Mouse (Mus musculus) monocyte, adult 5-6 weeks (primary cell): ENCODE results near the gene Abhd15. TPM values are rescaled to one million over a fixed set of nuclear protein-coding genes. Genes with fewer than 3 reads are reported as not detected.
"Not testable (repeated sequence)": the region's sequence is repeated elsewhere in the genome, so short reads cannot be mapped to it uniquely, and the experiment has no call there.

Experiments used
- ATAC-seq: fragments of 153-309, 156-312 bp; replicated peaks from 2 replicates; pipeline ENCODE4 v1.8.0; 2017; ENCODE audit warnings: mild to moderate bottlenecking; ENCODE audit not compliant: low TSS enrichment, insufficient number of reproducible peaks, severe bottlenecking, poor library complexity, low FRiP score
- total RNA-seq: library from RNA; stranded (forward); fragments of 200-1000, 200-491, 200-594 nt; gene quantifications from 3 replicates; pipeline ENCODE4 v1.2.3, GENCODE M21; 2017

Abhd15 gene
- total RNA-seq, 1 experiment from 2014 or later = 7.7 TPM

GRCm38 (mm10) chr11:77506941-77507340, 8.0 kb upstream of the Abhd15 start:
- no peak for ATAC-seq

GRCm38 (mm10) chr11:77507426-77507825, 7.5 kb upstream of the Abhd15 start:
- no peak for ATAC-seq

- ATAC-seq = peak; percentile 38
Measured at GRCm38 (mm10) chr11:77508068-77509021, 6.6 kb upstream of the Abhd15 start.

GRCm38 (mm10) chr11:77511336-77511735, 3.6 kb upstream of the Abhd15 start:
- no peak for ATAC-seq

- peak; percentile 32 for ATAC-seq
Measured at GRCm38 (mm10) chr11:77512891-77513810, 1.8 kb upstream of the Abhd15 start.

GRCm38 (mm10) chr11:77513811-77514170, 1.1 kb upstream of the Abhd15 start:
- ATAC-seq = no peak

GRCm38 (mm10) chr11:77514281-77514831, 565 bp upstream of the Abhd15 start:
- no peak for ATAC-seq

GRCm38 (mm10) chr11:77515637-77516552, 974 bp downstream of the Abhd15 start, which contains the start of gene Trp53i13:
Trp53i13 (minus strand) TSS chr11:77515980.
- no peak for ATAC-seq

- ATAC-seq = no peak
Measured at GRCm38 (mm10) chr11:77516553-77517425, 1.9 kb downstream of the Abhd15 start.

GRCm38 (mm10) chr11:77518051-77518798, 3.3 kb downstream of the Abhd15 start:
- ATAC-seq = no peak

- ATAC-seq = peak; percentile 51; the same call in 1 of the 2 replicates
Measured at GRCm38 (mm10) chr11:77519043-77519442, 4.1 kb downstream of the Abhd15 start, which contains the start of gene Gm10392. Gm10392 (minus strand) TSS chr11:77519198.

- peak; percentile 63 for ATAC-seq
Measured at GRCm38 (mm10) chr11:77520601-77521529, 5.9 kb downstream of the Abhd15 start.

GRCm38 (mm10) chr11:77525804-77526486, 11.0 kb downstream of the Abhd15 start:
- ATAC-seq = no peak

GRCm38 (mm10) chr11:77528420-77528819, 13.5 kb downstream of the Abhd15 start:
- ATAC-seq = not testable (repeated sequence)

GRCm38 (mm10) chr11:77529644-77530043, 14.7 kb downstream of the Abhd15 start:
- ATAC-seq = no peak
